Mouse (Mus musculus) retina, adult 2 months (tissue): Measurements from ENCODE around the gene Rars.
A peak's percentile ranks its signal among the peaks of the same experiment; 100 is the strongest.

Experiments used
- DNase-seq: peaks from one replicate; pipeline ENCODE4 v3.0.0-alpha.2; 2012; ENCODE audit warnings: low read depth, low spot score

The Rars gene

DNA sequence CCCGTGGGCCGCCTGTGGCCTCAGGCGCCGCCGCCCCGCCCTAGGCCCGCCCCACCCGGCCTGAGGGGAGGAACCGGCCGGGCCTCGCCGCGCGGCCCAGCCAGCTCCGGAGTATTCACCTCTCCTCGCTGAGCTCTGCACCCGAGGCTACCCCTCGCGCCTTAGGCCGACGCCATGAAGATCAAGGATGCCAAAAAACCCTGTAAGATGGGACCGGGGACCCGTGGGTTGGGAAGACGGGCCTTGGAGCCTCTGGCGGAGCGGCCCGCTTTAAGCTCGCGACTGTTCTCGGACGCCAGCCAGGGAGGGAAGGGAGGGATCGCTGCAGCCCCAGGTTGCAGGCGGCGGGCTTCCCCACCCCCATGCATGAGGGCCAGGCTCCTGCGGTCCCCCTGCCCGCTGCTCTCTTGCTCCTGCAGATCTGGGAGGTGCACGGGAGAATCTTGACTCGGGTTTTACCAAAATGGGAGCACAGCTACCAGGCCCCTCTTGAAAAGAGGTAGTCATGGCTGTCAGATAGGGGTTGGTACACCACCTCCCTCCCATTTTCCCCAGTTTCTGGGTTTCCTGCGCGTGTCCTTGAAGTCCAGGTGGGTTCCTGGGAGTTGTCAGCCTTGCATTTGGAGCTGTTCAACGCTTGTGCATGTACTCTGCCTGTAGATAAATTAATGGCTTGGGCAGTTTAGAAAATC is 64.4 kb downstream of the Rars start:
- DNase-seq: no peak

DNA sequence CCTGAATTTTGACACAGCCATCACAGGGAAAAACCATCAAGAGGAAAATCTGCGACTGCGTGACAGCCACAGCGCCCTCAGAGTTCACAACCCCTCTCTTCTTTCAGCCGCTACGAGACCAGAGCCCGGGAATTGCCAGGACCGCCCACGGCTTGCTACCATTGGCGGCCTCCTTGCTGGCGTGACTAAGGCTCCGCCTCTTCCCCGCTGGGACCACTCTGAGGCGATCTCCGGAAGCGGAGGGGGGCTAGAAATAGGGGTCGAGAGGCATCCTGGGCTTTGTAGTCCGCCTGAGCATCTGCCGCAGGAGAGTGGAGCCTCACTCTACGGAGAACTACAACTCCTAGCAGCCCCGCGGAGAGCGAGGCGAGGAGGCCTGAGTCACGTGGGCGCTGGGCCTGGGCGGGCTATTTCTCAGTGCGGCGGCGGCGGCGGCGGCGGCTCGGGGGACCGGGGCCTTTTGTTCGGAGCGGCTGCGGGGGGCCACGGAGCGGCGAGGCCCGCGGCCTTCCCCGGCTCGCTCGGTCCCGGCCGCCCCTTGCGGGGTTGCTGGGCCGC is 65.0 kb downstream of the Rars start, which contains the start of gene Pank3:
Pank3 (plus strand) TSS at position 297 of the 558 bp plus-strand sequence.
- peak; percentile 94 for DNase-seq

- DNase-seq: no peak
Measured at GRCm38 (mm10) chr11:35766845-35767244, 67.5 kb downstream of the Rars start.

DNA sequence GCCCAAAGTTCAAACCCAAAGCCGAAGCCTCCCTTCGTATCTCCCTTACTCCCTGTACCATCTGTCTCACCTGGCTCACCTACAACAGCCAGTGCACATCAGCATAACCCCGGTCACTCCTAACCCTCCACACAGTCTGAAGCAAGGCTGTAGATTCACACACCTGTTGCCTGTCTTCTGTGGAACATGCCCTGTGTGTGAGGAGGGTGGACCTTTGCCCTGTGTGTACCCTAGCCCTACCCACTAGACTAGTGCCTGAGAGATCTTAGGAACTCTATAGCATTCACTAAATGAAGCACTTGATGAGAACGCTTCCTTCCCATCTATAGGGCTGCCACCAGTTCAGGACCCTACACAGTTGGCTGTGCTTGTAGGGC is 73.7 kb downstream of the Rars start:
- DNase-seq: no peak

GRCm38 (mm10) chr11:35760001-35760626 is 74.2 kb downstream of the Rars start:
- DNase-seq: no peak
